11 mouse cellular contexts compared by ENCODE assay signal in genomic region chr13:42080131-42080916, GRCm38 (mm10).
"Had no signal": no experiment of that assay in that cellular context is flagged by ENCODE, and none has a peak within 500 bp of the region (broad histone marks: within the 10 kb centered on the region; RNA-seq: fewer than 3 reads in every experiment).

No protein-coding gene starts in this region.

- H3K9me3 ChIP-seq: limb, embryonic 15.5 days; neural tube, embryonic 12.5 days had no signal

- H3K9ac ChIP-seq: limb, embryonic 15.5 days; liver, embryonic 14.5 days; neural tube, embryonic 12.5 days had no signal

- H3K36me3 ChIP-seq: limb, embryonic 15.5 days had no signal

- H3K4me2 ChIP-seq: limb, embryonic 15.5 days; neural tube, embryonic 12.5 days had no signal

- H3K4me3 ChIP-seq: layer of hippocampus, adult 2 months; limb, embryonic 15.5 days; neural tube, embryonic 12.5 days had no signal

- H3K27me3 ChIP-seq: limb, embryonic 15.5 days; neural tube, embryonic 12.5 days had no signal

- DNase-seq: kidney, adult 18-20 months; kidney, postnatal 10 days; kidney, postnatal 4 days; lung, adult 18-20 months; spleen, adult 18-20 months; thymus, adult 18-20 months; thymus, postnatal 14 days had no signal

- H3K4me1 ChIP-seq: neural tube, embryonic 12.5 days had no signal

- H3K27ac ChIP-seq: layer of hippocampus, adult 2 months; limb, embryonic 15.5 days; liver, embryonic 14.5 days; neural tube, embryonic 12.5 days had no signal
